Mouse (Mus musculus) hindlimb bud, embryonic 11.5 days (tissue): ENCODE data around the gene Ern1.

Experiments used
- DNase-seq: peaks from one replicate; pipeline ENCODE4 v3.0.0-alpha.2; 2012; ENCODE audit warnings: low read depth, low spot score; ENCODE audit errors: extremely low spot score

Ern1 gene

DNA sequence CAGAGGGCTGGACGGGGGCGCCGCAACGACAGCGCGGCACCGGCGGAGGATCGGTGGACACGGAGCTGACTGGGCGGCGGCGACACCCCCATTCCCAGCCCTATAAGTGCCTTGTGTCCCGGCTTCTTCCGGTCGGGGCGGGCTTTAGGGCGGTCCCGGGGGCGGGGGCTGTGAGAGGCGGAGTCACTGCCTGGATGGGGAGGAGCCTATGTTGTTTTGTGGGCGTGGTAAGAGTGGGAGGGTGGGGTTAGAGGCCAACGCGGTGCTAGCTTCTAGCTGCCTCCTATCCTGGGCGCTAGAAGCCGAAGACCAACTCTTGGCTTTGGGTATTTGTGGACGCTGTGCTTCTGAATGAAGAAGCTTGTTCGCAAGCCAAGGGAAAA, at the start of gene Ern1:
TSS of gene Ern1 (minus strand) at position 120 of the 383 bp plus-strand sequence.
- DNase-seq, result no peak

DNA sequence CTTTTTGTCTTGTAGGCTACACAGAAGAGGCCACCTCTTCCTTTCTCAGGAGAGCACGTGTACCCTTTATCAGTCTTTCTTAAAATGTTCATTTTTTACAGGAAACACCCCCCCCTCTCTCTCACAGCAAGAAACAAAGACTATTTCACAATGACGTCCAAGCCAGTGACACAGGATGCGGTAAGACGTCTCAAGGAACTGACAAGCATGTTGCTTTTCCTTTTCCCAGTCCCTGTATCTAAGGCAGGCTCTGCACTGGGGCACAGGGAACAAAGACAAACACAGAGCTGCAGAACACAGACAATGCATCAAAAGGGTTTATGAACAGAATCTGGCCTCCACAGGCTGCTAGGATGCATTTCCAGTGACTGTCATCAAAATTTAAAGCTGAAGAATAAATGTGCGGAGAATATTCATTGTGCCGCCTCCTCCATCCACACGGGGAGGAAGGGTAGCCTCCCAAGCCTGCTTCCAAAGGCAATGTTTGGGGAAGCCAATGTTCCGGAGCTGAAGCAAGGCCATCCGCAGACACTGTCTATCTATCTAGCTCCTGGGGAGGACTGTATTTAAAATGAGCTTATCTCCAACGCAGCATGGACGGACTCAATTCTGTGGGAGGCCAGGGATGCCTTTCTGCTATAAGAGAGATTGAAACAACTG, 48.7 kb upstream of the Ern1 start:
- no peak for DNase-seq

DNA sequence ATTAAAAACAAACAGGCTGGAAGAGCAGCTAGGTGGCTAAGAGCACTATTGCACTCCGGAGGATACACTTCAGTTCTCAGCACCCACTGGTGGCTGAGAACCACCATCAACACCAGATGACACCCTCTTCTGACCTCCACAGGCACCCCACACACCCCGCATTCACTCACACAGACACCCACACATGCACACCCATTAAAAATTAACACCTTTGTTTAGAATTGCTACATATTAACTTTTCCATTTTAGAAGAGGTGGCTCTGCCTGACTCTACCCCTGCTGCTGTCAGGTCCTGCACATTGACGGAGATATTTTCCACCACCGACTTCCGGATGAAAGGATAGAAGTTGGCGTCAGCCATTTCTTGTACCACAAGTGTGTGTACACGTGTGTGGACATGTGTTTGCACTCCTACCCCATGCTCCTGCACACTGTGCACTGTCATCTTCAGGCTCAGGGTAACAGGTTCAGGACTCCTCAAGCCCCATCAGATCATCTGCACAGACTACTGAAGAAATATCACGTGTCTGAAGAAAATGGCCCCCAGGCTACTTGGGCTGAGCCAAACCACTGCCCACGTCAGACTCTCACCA, 48.1 kb upstream of the Ern1 start:
- no peak for DNase-seq

DNA sequence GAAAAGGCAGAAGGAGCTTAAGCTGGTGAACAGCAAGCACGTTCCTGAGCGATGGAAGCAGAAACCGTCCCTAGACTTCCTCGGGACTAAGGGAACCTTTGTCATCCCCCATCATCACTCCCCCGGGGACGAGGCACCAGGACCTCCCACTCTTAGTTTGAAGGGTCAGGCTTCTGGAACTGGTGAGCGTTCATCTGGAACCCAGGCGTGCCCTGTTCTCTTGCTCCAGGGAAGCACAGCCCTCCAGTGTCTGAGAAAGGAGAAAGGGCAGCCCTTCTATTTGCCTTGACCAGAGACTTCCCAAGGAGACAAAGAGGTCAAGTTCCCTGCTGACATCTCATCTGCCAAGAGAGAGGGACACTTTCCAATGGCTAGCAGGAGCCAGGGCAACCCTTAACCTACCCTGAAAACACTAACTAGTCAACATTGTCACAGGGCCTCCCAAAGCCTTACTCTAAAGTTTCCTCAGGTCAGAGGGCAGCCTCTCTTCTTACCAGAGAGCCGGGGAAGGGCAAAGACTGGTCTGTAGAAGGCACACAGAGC, 44.7 kb upstream of the Ern1 start:
- no peak for DNase-seq

DNA sequence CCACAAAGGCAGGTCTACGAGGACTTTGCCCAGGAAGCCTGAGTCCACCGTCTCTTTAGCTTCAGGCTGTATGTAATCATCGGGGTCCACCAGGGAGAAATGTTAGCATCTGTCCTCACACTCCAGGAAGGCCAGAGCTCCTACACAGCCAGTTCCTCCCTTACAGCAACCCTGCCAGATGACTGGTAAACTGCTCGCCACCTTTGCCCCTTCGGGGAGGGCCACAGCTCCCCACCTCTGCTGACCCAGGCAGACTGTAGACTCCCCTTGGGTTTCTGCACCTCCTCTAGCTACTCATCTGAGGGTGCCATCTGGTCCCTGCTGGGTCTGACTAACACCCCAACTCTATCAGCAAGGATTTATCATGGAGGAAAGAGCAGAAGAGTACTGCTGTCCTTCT, 42.1 kb upstream of the Ern1 start:
- no peak for DNase-seq

DNA sequence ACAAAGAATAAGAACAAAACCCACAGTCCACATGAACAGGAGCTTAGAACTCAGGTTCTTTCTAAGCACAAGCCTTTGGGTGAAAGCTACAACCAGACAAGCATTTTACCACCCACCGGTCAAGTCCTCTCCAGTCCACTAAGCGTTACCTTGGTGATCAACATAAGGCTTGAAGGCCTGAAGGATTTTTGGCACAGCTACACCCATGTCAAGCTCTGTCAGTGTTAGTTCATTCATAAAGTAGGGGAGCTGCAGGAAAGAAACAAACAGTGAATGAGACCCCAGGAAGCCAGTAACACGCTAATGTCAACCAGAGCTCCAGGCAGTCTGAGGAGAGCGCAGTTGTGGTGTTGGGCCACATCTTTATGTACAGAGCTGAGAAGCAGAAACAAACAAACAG, 41.5 kb upstream of the Ern1 start:
- DNase-seq, result no peak

DNA sequence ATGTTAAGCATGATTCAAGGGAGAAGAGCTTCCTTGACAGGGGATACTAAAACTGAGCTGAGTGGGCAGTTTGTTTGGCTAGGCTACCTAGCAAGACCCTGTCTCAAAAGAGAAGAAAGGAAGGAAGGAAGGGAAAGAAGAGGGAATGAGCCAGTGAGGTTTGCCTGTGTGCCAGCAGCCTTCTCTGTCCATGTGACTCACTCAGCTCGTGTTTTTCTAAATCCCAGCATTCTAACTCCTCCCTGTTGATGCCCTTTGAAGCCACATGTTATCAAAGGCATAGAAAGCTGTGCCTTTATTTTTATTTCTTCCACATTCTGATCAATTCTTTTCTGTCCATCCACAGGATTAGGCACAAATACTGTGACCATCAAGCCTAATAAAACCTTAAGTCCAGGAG, 40.3 kb upstream of the Ern1 start:
- DNase-seq, result no peak

DNA sequence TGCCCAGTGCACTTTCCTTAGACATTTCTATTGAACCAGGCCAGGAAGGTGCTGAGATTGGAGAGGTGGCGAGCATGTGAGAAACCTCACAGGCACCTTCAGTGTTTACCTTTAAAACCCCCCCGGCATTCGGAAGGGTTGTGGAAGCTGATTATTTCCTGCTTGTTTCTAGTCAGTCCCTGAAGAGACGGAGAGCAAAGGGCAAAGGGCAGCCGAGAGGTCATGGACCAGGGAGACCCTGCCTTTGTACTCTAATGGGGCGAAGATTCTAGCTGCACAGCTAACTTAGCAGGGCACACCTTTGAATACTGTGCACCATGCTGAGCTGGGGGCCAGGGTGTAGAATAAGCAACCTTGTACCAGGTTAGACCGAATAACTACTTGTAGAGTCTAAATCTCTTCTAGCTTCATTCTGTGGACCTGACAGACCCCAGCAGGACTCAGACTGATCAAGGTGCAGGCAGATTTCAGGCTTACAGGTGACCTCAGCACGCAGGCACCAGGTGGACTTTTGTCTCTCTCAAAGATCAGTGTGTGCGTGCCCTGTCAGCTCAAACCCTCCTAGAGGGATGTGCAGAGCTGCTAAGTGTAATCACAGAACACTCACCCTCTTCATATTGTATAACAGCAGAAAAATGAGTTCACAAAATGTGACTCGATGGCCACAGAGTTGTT, 39.6 kb upstream of the Ern1 start:
- no peak for DNase-seq

DNA sequence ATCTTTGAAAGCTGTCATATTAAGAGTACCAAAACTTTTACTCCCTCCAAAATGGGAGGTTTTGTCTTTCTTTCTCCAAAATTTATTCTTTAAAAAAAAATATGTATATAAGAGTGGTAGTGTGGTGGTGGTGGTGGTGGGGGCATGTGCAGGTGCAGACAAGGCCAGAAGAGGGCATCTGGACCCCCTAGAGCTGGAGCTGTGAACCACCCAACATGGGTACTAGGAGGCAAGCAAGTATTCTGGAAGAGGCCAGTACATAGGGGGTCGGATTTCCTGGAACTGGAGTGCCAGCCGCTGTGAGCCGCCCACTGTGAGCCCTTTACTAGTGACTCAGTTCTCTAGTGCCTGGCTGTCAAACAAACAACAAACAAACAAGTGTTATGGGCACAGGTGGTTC, 34.9 kb upstream of the Ern1 start:
- DNase-seq, result no peak

DNA sequence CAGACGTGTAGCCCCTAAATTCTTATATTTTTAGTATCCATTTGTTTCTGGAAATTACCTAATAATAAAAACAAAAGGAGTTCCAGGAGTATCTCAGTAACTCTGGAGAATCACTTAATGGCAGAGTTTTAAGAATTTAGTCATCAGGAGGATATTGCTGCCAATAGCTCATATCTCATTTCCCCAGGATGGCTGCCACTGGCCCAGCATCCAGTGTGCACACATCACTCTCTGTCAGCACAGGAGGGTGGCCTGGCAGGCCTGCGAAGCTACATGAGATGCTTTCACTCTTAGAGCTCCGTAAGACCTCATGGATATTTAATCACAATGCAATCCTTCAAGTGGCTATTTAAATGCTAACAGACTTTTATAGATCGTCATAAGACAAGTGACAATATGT, 34.0 kb upstream of the Ern1 start:
- DNase-seq, result no peak

DNA sequence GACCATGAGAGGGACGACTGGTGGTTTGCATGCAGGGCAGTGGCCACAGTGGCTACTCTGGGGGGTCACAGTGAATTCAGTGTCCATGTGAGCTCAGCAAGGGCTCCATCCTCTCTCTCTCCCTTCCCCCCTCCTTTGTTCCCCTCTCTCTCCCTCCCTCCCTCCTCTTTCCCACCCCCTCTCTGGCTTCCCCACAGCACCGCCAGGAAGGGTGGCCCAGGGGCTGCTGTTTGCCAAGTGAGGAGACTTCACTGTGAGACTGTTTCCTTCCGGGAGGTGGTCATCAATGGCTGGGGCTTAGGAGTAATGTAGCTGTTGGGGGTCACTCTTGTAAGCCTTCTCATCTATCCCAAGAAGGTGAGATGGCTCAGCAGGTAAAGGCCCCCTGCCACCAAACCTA, 32.8 kb upstream of the Ern1 start:
- no peak for DNase-seq

DNA sequence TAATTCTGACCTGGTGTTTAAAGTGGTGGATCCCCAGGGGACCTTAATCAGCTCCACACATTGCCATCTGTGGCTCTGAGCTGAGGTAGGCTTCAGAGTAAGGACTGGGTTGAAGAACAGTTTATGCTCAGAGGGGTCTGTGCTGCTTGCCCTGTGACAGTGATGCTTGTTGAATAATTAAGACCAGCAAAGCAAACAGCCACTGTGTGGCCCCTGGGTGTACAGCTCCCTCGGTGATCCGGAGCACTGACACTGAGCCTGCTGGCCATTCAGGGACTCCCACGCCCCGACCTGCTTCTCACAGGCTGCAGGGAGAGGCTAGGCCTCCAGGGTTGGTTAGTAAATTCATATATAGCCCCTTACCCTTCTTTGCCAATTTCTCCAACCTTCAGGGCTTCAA, 31.9 kb upstream of the Ern1 start:
- no peak for DNase-seq

DNA sequence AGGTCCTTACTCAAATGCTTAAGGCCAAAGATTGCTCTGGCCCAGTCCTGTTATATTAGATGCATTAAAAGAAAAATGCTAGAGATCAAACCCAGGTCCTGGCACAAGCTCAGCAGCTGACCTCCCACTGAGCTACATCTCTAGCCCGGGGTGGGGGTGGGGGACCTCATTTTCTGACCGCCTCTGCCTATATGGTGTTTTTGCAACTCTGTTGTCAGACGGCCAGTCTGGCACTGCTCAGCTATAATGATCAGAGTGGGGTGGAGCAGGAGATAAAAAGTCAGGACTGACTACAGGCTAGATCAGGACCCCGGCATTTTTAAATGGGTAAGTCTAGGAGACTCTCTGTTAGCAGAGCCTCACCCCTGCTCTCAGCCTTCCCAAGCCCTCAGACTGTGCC, 30.7 kb upstream of the Ern1 start:
- DNase-seq, result no peak

DNA sequence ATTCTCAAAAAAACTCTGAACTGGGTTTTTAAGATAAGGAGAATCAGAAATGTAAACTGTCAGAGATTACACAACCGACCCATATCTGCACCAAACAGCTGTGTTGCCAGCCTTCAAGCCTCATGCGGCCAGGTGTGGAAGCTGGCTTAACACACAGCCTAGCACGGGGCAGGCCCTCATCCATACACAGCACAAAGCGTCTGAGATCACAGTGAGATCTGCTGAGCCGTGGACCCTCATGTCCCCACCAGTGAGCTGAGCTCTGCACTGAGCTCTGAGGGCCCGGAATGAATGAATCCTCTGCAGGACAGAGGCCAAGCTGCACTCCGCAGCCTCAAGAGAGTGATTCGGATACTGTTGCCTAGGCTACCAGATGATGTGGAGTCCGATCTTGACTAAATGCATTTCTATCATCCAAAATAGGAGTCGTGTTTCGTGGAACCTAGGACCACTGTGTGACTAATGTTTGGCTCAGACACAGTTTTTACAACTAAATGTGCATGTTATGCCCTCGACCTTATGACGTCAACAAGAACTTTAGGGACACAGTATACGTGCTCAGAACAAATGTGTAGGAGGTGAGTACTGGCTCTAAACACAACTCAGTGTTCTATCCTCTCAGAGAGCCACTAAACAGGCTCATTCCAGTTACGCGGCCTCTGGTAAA, 27.6 kb upstream of the Ern1 start:
- no peak for DNase-seq

DNA sequence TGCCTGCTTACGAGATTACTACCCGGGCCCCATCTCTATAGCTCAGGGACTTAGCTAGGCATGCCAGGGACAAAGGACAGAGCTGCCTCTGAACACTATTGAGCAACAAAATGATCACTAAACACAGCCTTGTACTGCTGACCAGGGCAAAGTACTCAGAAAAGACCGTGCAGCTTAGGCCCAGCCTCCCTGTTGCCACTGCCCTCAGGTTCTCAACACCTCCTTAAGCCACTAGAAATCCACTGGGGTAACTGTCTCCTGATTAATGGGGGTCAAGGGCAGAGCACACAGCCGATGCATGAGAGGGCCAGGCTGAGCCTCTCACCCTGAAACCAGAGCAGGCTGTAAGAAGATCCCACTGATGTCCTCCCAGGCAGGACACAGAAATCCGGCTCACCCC, 26.8 kb upstream of the Ern1 start:
- DNase-seq, result no peak

DNA sequence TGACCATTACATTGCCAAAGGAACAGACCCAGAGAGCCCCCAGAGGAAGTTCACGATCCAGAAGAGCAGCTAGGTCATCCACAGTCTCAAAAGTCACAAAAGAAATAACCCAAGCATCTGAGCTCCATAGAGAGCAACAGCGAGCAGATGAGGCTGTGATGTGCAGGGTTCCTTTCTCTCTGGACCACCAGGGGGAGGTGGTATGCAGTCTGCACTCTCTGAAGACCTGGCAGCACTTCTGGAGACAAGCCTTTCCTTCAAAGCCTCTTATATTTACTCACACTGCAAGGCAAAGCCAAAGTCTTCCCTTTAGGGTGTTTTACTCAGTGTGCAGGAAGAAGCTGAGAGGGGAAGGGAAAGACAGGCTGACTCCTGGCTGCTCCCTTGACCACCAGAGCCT, 25.5 kb upstream of the Ern1 start:
- no peak for DNase-seq

DNA sequence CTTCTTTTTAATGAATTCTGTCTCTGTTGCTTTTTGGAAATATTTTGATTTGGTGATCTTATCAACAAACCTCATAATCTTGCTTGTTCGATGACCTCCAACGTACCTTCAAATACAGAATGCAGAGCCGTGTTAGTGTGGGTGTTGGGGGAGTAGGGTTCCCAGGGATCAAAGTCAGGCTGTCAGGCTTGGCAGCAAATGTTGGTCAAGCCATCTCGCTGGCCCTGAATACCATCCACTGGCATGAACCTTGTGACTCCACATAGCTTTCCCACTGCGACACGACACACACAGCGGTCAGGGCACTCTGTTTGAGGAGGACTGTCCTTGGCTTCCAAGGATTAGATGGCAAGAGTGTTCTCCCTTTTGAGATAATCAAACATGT, 24.3 kb upstream of the Ern1 start:
- DNase-seq, result no peak

DNA sequence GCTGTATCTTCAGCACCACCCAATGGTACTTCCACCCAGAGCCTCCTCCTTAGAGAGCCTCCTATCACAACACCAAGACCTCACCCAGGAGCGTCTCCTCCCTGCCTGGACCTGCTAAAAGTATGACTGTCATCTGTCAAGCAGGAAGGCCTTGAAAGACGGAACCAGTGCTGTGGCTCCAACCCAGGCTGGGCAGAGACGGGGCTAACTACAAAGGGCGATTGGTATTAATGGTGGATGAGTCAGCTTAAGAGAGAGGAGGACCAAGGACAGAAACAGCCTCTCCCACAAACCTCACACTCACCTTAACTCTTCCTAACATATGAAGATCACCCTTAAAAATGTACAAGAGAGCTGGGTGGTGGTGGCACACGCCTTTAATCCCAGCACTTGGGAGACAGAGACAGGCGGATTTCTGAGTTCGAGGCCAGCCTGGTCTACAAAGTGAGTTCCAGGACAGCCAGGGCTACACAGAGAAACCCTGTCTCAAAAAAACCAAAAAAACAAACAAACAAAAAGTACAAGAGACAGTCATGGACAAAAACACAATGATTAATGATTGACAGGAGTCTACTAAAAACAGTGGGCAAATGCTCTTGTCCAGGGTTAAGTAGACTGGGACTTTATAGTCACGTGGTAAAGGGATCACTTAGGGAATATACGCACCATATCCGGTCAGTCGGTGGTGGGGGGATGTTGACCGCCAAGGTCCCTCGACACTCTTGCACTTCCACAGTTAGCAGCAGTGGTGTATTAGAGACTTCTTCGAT, 23.8 kb upstream of the Ern1 start:
- DNase-seq, result no peak

DNA sequence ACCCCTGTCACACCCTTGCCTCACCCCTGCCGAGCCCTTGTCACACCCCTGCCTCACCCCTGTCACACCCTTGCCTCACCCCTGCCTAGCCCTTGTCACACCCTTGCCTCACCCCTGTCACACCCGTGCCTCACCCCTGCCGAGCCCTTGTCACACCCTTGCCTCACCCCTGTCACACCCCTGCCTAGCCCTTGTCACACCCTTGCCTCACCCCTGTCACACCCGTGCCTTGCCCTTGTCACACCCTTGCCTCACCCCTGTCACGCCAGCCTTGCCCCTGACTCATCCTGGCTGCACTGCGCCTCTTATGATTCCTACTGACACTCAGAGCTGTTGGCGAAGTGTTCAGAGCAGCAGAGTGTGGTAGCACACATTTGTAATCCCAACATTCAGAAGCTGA, 20.0 kb upstream of the Ern1 start:
- no peak for DNase-seq

DNA sequence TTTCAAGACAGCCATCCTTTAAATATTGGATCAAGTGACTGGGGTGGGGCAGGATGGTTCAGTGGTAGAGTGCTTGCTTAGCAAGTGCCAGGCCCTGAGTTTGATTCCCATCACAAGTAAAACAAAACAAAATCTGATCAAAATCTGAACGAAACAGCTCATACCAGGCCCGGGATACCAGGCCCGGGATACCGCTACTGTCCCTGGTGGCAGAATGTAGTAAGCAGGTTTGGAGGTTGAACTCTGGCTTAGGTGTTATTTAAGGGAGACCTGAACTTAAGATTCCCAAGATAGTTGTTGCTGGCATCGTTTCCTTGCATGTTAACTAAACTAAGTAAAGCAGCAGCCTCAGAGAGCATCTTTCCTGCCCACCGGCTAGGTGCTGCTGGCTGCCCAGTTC, 18.6 kb upstream of the Ern1 start:
- no peak for DNase-seq

DNA sequence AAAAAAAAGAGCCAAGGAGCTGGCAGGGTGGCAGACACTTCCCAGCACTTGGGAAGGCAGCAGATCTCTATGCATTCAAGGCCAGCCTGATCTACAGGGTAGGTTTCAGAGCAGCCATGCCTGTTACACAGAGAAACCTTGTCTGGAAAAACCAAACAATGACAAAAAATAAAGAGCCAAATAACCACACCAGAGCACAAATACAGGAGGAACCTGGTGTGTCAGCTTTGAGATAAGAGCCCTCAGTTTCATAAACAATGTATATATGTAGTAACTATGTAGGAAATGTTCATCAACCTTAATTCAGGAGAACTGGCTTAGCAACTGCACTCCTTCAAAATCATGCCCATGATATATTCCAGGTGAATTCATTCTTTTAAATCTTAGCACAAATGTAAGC, 16.5 kb upstream of the Ern1 start:
- no peak for DNase-seq
